Mouse (Mus musculus) embryonic facial prominence, embryonic 12.5 days (tissue): Measurements from ENCODE around the gene Ly6g6c. TPM values are rescaled to one million over a fixed set of nuclear protein-coding genes. Genes with fewer than 3 reads are reported as not detected.

Experiments used
- ATAC-seq: fragments of 200-750 bp; cut with Nextera tagmentation; 2 replicates; pipeline ENCODE4 v1.8.0; 2017; ENCODE audit not compliant: insufficient number of reproducible peaks, insufficient read depth, low FRiP score, low TSS enrichment
- H3K27ac ChIP-seq: fragments of 300-500 bp; sonication (generic); 2 replicates; pipeline ENCODE4 v1.5.1; 2016; ENCODE audit warnings: mild to moderate bottlenecking
- H3K27me3 ChIP-seq: fragments of 300-500 bp; sonication (generic); 2 replicates; pipeline ENCODE4 v1.6.1; 2016; ENCODE audit warnings: mild to moderate bottlenecking, moderate library complexity
- H3K36me3 ChIP-seq: fragments of 300-500 bp; sonication (generic); 2 replicates; pipeline ENCODE4 v1.6.1; 2016; ENCODE audit warnings: mild to moderate bottlenecking
- H3K4me1 ChIP-seq: fragments of 300-500 bp; sonication (generic); 2 replicates; pipeline ENCODE4 v1.6.1; 2016
- H3K4me2 ChIP-seq: fragments of 300-500 bp; sonication (generic); replicated peaks from 2 replicates; pipeline ENCODE4 v1.6.1; 2016; ENCODE audit warnings: mild to moderate bottlenecking, moderate library complexity
- H3K4me3 ChIP-seq: fragments of 300-500 bp; sonication (generic); 2 replicates; pipeline ENCODE4 v1.5.1; 2016; ENCODE audit warnings: mild to moderate bottlenecking
- H3K9ac ChIP-seq: fragments of 300-500 bp; sonication (generic); 2 replicates; pipeline ENCODE4 v1.6.1; 2016; ENCODE audit warnings: mild to moderate bottlenecking, moderate library complexity
- H3K9me3 ChIP-seq: fragments of 300-500 bp; sonication (generic); 2 replicates; pipeline ENCODE4 v1.6.1; 2016; ENCODE audit warnings: mild to moderate bottlenecking, moderate library complexity
- WGBS: fragments of 180-500 bp; shearing (Covaris S2); methylation state at CpG from one replicate; pipeline ENCODE4 v1.1.7; 2016; 5-methylcytosine and 5-hydroxymethylcytosine counted together
- polyA plus RNA-seq: library from polyadenylated mRNA; unstranded; fragments of >200 nt; fragmentation: Nextera tagmentation; extraction: Ambion mirVana; gene quantifications from 2 replicates; pipeline ENCODE4 v1.2.1, GENCODE M21; 2016

Ly6g6c gene
- not detected in 2 replicates for polyA plus RNA-seq

- Histone ChIP-seq H3K36me3 (peaks cover 32% of the 10 kb centered on the region), H3K4me1 (peaks cover 26% of the 10 kb centered on the region), H3K9me3 (no peaks in the 10 kb centered on the region), H3K4me3 (peak within 1 kb of the TSS; percentile 33), H3K4me2 (peak within 1 kb of the TSS; percentile 55), H3K9ac (peak within 1 kb of the TSS; percentile 1; the same call in 1 of the 2 replicates), H3K27me3 (peaks cover 55% of the 10 kb centered on the region), H3K27ac (peak within 1 kb of the TSS; percentile 69)
- ATAC-seq, result peak; percentile 17; the same call in 1 of the 2 replicates
- WGBS, result 1% methylated on average over 48 of the region's 48 CpGs
These were observed at the start of gene Ly6g6c for GRCm38 (mm10) chr17:35064951-35065947. TSS of gene Ly6g6c (plus strand) at chr17:35065388.

DNA sequence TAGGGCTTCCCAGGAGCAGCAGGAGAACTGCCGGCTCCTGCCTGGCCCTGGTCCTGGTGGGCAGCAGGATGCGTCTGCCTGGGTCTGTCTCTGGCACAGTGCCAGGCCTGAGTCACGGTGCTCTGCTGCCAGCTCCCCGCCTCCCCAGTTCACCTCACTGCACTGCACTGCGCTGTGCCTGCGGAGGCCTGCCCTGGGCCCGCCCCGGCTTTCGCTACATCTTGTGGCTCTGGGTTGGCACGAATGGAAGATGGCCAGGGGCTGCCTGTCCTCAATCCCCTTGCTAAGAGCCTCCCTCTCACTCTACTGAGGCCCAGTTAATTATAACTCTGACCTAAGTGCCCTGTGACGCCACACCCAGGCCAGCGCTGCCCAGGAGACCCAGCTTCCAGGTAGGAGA lies 48.8 kb upstream of the Ly6g6c start, which contains the start of gene Vwa7:
Gene Vwa7 (plus strand): TSS at position 204 of the 400 bp plus-strand sequence.
- peaks cover 6% of the 10 kb centered on the region; the same call in 1 of the 2 replicates for H3K4me1 ChIP-seq
- 0 out of 2 replicates have a peak within 1 kb of the TSS, but pooled peaks have one; percentile 11 for H3K9ac ChIP-seq
- peak; percentile 37; the same call in 1 of the 2 replicates for ATAC-seq
- peaks cover 59% of the 10 kb centered on the region for H3K36me3 ChIP-seq
- H3K4me3 ChIP-seq, result no peak within 1 kb of the TSS
- H3K27me3 ChIP-seq, result no peaks in the 10 kb centered on the region
- H3K4me2 ChIP-seq, result no peak within 1 kb of the TSS
- 0 out of 2 replicates have a peak within 1 kb of the TSS, but pooled peaks have one; percentile 3 for H3K27ac ChIP-seq
- no peaks in the 10 kb centered on the region for H3K9me3 ChIP-seq
- WGBS, result 76% methylated on average over 12 of the region's 12 CpGs

GRCm38 (mm10) chr17:35016791-35017705 lies 48.1 kb upstream of the Ly6g6c start:
- Histone ChIP-seq H3K9ac (0 out of 2 replicates have a peak overlapping the region, but pooled peaks have one; percentile 11), H3K4me1 (peaks cover 11% of the 10 kb centered on the region; the same call in 1 of the 2 replicates), H3K27me3 (no peaks in the 10 kb centered on the region), H3K4me3 (no peak overlapping the region), H3K9me3 (no peaks in the 10 kb centered on the region), H3K4me2 (no peak overlapping the region), H3K27ac (0 out of 2 replicates have a peak overlapping the region, but pooled peaks have one; percentile 3), H3K36me3 (peaks cover 52% of the 10 kb centered on the region)
- WGBS, result 85% methylated on average over 10 of the region's 10 CpGs
- no peak for ATAC-seq

- Histone ChIP-seq H3K36me3 (peaks cover 46% of the 10 kb centered on the region), H3K9me3 (no peaks in the 10 kb centered on the region), H3K4me1 (peaks cover 11% of the 10 kb centered on the region; the same call in 1 of the 2 replicates), H3K27ac (no peak overlapping the region), H3K4me2 (no peak overlapping the region), H3K27me3 (no peaks in the 10 kb centered on the region), H3K9ac (no peak overlapping the region), H3K4me3 (no peak overlapping the region)
- no peak for ATAC-seq
- WGBS, result 69% methylated on average over 14 of the region's 14 CpGs
These were observed 47.5 kb upstream of the Ly6g6c start for GRCm38 (mm10) chr17:35017706-35018030.

DNA sequence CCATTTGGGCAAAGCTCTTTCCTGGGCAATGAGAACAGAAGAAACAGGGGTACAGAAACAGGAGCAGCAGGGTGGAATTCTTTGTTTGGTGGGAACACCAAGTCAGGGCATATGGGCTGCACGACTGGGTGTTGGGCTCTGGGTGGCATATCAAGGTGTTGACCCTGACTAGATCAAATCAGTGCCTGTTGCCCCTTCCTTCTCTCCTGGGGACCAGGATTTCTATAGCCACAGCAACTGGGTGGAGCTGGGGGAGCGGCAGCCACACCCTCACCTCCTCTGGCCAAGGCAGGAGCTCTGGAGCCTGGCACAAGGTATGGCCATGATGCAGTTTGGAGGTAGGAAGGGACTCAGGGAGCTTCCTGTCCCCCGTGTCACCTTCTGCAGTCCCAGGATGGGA lies 47.0 kb upstream of the Ly6g6c start:
- peaks cover 41% of the 10 kb centered on the region for H3K36me3 ChIP-seq
- no peaks in the 10 kb centered on the region for H3K9me3 ChIP-seq
- no peaks in the 10 kb centered on the region for H3K27me3 ChIP-seq
- no peak overlapping the region for H3K4me2 ChIP-seq
- no peak overlapping the region for H3K4me3 ChIP-seq
- no peak for ATAC-seq
- H3K4me1 ChIP-seq, result peaks cover 11% of the 10 kb centered on the region; the same call in 1 of the 2 replicates
- WGBS, result 82% methylated on average over 3 of the region's 3 CpGs
- no peak overlapping the region for H3K27ac ChIP-seq
- H3K9ac ChIP-seq, result no peak overlapping the region

GRCm38 (mm10) chr17:35019894-35020293 lies 45.3 kb upstream of the Ly6g6c start:
- H3K4me3 ChIP-seq, result no peak overlapping the region
- no peaks in the 10 kb centered on the region for H3K27me3 ChIP-seq
- H3K36me3 ChIP-seq, result peaks cover 23% of the 10 kb centered on the region
- no peak overlapping the region for H3K27ac ChIP-seq
- peaks cover 17% of the 10 kb centered on the region for H3K4me1 ChIP-seq
- WGBS, result 74% methylated on average over 11 of the region's 11 CpGs
- no peak for ATAC-seq
- H3K4me2 ChIP-seq, result no peak overlapping the region
- H3K9ac ChIP-seq, result no peak overlapping the region
- no peaks in the 10 kb centered on the region for H3K9me3 ChIP-seq

DNA sequence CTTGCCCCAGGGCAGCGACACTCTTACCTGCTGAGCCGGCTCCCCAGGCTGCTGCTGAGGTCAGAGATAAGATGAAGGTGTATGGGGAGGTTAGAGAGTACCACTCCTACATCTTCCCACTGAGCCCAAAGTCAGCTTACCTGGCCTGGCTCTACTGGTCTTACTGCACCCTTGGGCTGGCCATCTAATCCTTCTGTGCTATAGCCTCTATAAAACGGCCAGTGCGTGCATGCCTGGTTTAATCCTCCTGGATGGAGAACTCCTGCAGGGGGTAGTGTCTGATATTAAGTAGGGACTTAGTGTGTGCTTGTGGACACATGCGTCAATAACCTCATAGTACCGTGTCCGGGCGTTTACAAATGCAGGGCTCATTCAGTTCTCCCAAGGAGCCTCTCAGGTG lies 44.6 kb upstream of the Ly6g6c start:
- Histone ChIP-seq H3K9ac (0 out of 2 replicates have a peak overlapping the region, but pooled peaks have one; percentile 24), H3K4me3 (no peak overlapping the region), H3K4me2 (no peak overlapping the region), H3K9me3 (no peaks in the 10 kb centered on the region), H3K36me3 (peaks cover 17% of the 10 kb centered on the region), H3K27ac (no peak overlapping the region), H3K27me3 (no peaks in the 10 kb centered on the region), H3K4me1 (peaks cover 17% of the 10 kb centered on the region)
- WGBS, result 86% methylated on average over 8 of the region's 8 CpGs
- no peak for ATAC-seq

- 14% methylated on average over 17 of the region's 17 CpGs for WGBS
- H3K9me3 ChIP-seq, result no peaks in the 10 kb centered on the region
- H3K36me3 ChIP-seq, result peaks cover 9% of the 10 kb centered on the region
- no peaks in the 10 kb centered on the region for H3K27me3 ChIP-seq
- 0 out of 2 replicates have a peak overlapping the region, but pooled peaks have one; percentile 6 for H3K4me3 ChIP-seq
- H3K9ac ChIP-seq, result 0 out of 2 replicates have a peak overlapping the region, but pooled peaks have one; percentile 24
- no peak for ATAC-seq
- H3K4me1 ChIP-seq, result peaks cover 19% of the 10 kb centered on the region
- no peak overlapping the region for H3K27ac ChIP-seq
- H3K4me2 ChIP-seq, result peak overlapping the region; percentile 21
These were observed 43.9 kb upstream of the Ly6g6c start for GRCm38 (mm10) chr17:35021163-35021808.

GRCm38 (mm10) chr17:35021842-35022477 lies 43.2 kb upstream of the Ly6g6c start:
- H3K4me1 ChIP-seq, result peaks cover 22% of the 10 kb centered on the region
- H3K27ac ChIP-seq, result no peak overlapping the region
- no peak overlapping the region for H3K4me3 ChIP-seq
- WGBS, result 62% methylated on average over 6 of the region's 6 CpGs
- H3K27me3 ChIP-seq, result no peaks in the 10 kb centered on the region
- peak overlapping the region; percentile 21; the same call in 1 of the 2 replicates for H3K4me2 ChIP-seq
- no peak for ATAC-seq
- H3K9ac ChIP-seq, result no peak overlapping the region
- peaks cover 3% of the 10 kb centered on the region; the same call in 1 of the 2 replicates for H3K36me3 ChIP-seq
- H3K9me3 ChIP-seq, result no peaks in the 10 kb centered on the region

DNA sequence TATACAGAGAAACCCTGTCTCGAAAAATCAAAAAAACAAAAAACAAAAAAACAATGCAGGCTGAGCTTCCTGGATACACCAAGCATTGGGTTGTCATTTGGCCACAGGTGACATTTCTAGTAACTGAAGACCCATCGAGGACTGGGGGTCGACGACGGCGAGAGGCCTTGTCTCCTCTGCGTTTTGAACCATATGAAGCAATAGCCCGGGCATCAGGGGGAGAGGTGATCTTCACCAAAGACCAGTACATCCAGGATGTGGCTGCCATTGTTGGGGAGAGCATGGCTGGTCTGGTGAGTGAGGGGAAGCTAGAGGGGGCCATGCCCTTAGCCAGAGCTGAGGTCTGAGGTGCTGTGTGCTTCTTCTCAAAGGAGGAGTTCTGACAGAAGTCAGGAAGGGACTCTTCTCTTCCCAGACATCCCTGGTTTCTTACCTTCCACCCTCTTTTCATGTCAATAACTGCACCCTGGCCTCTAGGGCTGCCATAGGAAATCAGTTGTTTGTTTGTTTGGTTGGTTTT lies 42.6 kb upstream of the Ly6g6c start:
- Histone ChIP-seq H3K27ac (no peak overlapping the region), H3K27me3 (no peaks in the 10 kb centered on the region), H3K9ac (no peak overlapping the region), H3K4me1 (peaks cover 27% of the 10 kb centered on the region), H3K9me3 (no peaks in the 10 kb centered on the region), H3K36me3 (no peaks in the 10 kb centered on the region), H3K4me2 (no peak overlapping the region), H3K4me3 (no peak overlapping the region)
- no peak for ATAC-seq
- WGBS, result 92% methylated on average over 8 of the region's 8 CpGs
